Mouse (Mus musculus): ENCODE measurements at regions not wholly inside any gene's neighbourhood (a gene's known extent, or its start where the extent isn't known, plus 50 kb on each side); places are given as distances from the start of the nearest gene placed in this dataset.

GRCm38 (mm10) chrX:11724718-11725117 lies 397.1 kb downstream of the H2al1j start:
- no peak for DNase-seq

DNA sequence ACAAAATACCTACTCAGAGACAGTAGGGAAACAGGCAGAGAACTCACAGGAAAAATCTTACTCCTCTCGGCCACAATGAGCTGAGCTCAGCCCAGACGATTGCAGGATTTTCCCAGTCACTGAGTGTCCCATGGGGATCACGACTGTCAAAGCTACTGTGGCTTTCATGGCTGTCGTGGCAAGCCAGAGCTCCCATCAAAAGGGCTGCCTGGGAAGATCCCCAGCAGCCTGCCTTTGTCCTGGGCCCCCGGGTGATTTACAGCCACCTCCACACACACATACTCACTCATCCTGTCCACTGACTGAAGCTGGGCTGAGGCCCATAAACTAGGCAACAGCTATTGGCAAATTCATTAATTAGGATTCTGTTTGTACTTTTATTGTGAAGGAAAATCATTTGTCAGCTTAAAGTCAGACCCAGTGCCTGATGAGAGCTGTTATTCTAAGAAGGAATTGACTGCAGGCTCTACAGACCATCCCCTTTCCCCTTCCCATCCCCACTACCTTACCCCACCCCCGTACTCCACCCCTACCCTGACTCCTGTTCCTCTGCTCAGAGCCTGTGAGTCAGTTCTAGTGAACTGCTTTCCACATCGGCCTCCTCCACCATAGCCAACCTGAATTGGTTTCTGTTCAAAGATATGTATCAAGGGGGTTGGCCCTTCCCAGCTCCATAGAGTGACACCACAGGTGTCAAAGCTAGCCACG lies 399.1 kb downstream of the H2al1j start:
- peak in 1 of 2 experiments; percentile 13 for DNase-seq

GRCm38 (mm10) chrX:11728481-11728880 lies 400.9 kb downstream of the H2al1j start:
- DNase-seq: no peak

GRCm38 (mm10) chrX:11729992-11730391 lies 402.4 kb downstream of the H2al1j start:
- DNase-seq: no peak

- no peak for DNase-seq
Measured at GRCm38 (mm10) chrX:11732371-11732770, 404.7 kb downstream of the H2al1j start.

GRCm38 (mm10) chrX:11734505-11735435 lies 407.1 kb downstream of the H2al1j start:
- peak; percentile 44 to 49 for DNase-seq

DNA sequence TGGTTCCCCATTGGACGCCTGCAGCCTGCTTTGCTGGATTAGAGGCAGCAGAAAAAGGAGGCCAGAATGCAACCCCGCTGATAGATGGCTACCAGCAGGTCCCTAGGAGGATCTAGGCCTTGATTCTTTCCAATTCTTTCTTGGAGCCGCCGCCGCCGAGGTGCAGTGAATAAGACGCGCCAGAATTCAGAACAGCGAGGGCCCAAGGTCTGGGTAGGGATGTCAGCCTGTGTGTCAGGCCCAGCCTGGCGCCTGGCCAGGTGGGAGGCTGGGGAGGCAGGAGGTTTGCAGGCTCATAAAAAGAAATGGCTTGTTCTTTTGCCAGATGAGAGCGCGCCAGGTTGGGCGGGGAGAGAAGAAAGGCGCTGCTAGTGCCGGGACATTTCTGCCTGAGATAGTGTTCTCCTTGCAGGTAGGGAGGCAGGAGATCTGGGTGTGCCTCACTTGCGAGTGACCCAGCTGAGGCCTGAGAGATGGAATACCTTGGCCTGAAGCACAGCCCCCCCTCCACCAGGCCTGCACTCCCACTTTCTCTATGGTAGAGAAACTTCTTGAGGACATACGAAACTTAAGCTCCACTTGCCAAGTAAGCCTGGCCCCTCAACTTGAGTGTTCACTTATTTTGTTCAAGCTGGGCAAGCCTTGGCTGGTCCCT lies 408.0 kb downstream of the H2al1j start:
- DNase-seq: peak; percentile 90 to 91

- peak; percentile 76 to 86 for DNase-seq
Measured at GRCm38 (mm10) chrX:11736481-11736880, 408.9 kb downstream of the H2al1j start.

GRCm38 (mm10) chrX:11739565-11739964 lies 411.9 kb downstream of the H2al1j start:
- DNase-seq: no peak

- no peak for DNase-seq
Measured at GRCm38 (mm10) chrX:11745911-11746310, 414.2 kb downstream of the Bcor start.

DNA sequence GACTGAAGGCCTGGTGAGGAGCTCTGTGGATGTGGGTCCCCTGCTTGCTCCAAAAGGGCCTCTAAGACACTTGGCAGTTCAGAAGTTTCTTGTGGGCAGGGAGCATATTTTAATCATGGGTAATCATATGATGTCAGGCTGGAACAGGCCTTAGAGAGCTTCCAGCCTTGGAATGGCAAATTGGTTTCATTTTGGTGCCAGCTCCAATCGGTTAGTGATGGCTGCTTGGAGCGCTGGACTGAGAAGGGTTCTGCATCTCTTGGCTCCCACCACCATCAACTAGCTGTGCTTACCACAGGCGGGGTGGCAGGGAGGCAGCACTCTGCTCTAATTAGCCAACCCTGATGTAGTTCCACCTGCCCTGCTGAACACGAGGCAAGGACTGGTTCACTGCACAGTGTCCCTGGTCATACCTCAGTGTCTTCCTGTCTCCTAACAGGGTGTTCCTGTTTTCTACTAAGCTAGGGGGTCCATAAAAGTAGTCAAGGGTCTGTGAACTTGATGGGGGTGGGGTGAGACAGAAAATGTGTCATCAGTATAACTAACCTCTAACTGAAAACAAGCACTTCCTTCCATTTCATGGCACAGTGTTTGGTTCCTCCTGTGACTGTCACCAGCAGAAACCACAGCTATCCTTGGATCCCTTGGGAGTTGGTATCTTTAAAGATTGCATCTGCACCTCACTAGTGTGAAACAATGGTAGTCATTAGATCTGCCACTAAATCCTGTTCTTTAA lies 412.6 kb downstream of the Bcor start:
- no peak for DNase-seq

- peak; percentile 72 to 78 for DNase-seq
Measured at GRCm38 (mm10) chrX:11748278-11748677, 411.9 kb downstream of the Bcor start.

- DNase-seq: peak; percentile 24 to 53
Measured at GRCm38 (mm10) chrX:11752513-11752912, 407.6 kb downstream of the Bcor start.

- no peak for DNase-seq
Measured at GRCm38 (mm10) chrX:11752973-11753590, 407.1 kb downstream of the Bcor start.

- no peak for DNase-seq
Measured at GRCm38 (mm10) chrX:11755046-11755445, 405.1 kb downstream of the Bcor start.

DNA sequence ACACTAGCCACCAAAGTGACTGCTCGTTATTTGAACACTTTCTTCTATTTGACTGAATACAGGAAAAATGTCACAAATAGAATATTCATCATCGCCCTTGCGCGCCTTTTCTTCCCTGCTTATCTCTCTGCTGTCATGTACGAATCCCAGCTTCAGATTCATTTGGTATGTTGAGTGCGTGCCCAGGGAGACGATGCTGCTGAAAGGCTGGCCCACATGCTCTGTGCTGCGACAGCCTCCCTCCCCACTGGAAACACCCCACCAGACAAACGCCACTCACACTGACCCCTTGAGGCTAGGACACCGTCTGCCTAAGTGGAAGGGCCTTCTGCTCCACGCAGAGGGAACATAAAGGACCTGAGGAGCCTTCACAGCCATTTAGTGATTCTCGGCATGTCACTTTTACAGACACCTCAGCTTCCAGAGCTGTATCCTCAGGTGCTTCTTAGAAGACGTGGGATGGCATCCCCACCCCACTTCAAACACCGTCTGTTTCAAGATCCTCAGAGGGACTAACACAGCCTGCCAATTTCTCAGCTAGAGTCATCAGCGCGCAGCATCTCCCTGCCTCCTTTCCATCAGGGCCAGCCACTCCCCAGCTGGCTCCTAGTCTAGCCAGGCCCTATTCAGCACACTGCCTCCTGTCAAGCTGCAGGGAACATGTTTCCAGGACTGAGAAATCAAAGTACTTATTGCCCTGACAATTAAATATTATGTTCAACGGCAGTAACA lies 396.6 kb downstream of the Bcor start:
- DNase-seq: no peak

DNA sequence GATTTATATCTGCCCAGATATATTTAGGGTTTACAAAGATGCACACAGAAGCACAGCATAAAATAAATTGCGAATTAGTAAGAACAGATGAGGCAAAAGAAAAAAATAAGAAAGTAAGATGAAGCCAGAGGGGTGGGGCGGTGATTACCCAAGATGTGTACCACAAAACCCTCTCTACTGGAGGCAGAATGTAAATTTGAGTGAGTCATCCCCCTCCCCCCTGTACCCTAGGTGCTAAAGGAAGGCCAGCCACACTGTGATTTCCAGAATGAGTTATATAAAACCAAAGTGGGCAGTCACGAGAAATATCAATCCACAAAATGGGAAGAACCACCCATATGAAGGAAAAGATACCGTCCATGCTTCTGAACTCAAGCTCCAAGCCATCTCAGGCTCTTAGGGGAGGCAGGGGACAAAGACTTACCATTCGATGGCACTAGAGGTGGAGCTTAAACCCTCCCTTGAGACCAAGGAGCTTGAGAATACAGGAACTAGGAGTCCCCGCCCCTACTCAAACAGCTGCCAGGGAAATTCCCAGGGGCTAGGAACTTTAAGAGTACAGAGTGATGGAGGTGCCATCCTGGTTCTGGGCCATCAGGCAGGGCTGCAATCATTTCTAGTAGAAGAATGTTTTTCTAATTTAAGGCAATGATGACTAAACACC lies 383.8 kb downstream of the Bcor start:
- no peak for DNase-seq

DNA sequence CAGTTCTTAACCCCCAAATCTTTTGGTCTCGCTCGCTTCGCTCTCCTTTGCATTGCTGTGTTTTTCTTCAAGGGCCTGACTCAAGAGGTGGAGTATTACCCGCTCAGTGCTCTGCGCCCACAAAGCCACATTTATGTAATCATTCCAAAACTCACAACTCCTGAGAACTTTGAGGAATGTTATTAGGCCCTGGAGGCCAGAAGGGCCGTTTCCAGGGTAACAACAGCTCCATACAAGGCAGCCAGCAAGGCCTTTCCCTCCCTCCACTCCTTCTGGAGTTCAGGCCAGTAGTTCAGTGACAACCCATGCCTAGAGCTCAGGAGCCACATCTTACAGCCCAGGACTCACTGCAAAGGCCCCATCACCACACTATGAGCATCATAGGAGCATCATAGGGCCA lies 365.1 kb downstream of the Bcor start:
- peak in 1 of 2 experiments; percentile 29 for DNase-seq

DNA sequence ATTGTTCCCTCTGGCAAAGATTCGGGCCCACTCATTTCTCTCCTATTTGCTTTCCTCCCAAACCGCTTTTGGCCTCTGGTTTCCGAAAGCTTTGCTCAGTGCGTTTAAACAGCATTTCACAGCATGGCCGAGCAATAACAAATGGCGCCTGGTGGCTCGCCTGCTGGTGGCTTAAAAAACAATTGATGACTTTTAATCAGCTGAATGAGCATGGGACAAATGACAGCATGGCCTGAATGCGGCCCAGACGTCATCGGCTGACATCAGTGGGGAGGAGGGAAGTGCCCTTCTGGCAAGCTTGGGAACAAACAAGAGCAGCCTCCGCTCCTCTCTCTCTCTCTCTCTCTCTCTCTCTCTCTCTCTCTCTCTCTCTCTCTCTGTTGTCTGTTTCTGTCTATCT lies 362.3 kb downstream of the Bcor start:
- peak; percentile 28 to 41 for DNase-seq

- no peak for DNase-seq
Measured at GRCm38 (mm10) chrX:11798326-11798725, 361.8 kb downstream of the Bcor start.

- no peak for DNase-seq
Measured at GRCm38 (mm10) chrX:11800400-11800941, 359.7 kb downstream of the Bcor start.
